Mouse (Mus musculus): ENCODE measurements around the gene Gm6793. TPM values are rescaled to one million over a fixed set of nuclear protein-coding genes. Genes with fewer than 3 reads are reported as not detected.

Gene Gm6793
- polyA plus RNA-seq, 1 experiment from 2014 or later: 0.31 TPM

- peaks cover 8% of the 10 kb centered on the region; the same call in 1 of the 2 replicates for H3K36me3 ChIP-seq
- H3K27me3 ChIP-seq (replicated peaks): no peaks in the 10 kb centered on the region
- peaks cover 10% of the 10 kb centered on the region; the same call in 1 of the 2 replicates for H3K4me1 ChIP-seq
- H3K27ac ChIP-seq: peak overlapping the region; percentile 85
- WGBS: under 1% methylated on average over 40 of the region's 40 CpGs
- H3K4me2 ChIP-seq: peak overlapping the region; percentile 85
- peak overlapping the region; percentile 74 for H3K9ac ChIP-seq
- ATAC-seq (ENCODE audit: insufficient read depth, low FRiP score, low read depth): peak; percentile 54
- H3K9me3 ChIP-seq: no peaks in the 10 kb centered on the region
- H3K4me3 ChIP-seq (replicated peaks): peak overlapping the region; percentile 84
Observed at GRCm38 (mm10) chr8:112011816-112012242, 3.0 kb downstream of the Gm6793 start.

GRCm38 (mm10) chr8:112010997-112011815 lies 3.6 kb downstream of the Gm6793 start, which contains the start of the genes Kars and Terf2ip:
Gene Kars, minus strand, starts transcription at chr8:112011323.
Gene Terf2ip, plus strand, starts transcription at chr8:112011398.
- peak within 1 kb of the TSS; percentile 84 for H3K4me3 ChIP-seq (replicated peaks)
- H3K27me3 ChIP-seq (replicated peaks): no peaks in the 10 kb centered on the region
- H3K27ac ChIP-seq: peak within 1 kb of the TSS; percentile 85
- peaks cover 10% of the 10 kb centered on the region; the same call in 1 of the 2 replicates for H3K4me1 ChIP-seq
- peaks cover 5% of the 10 kb centered on the region; the same call in 1 of the 2 replicates for H3K36me3 ChIP-seq
- no peaks in the 10 kb centered on the region for H3K9me3 ChIP-seq
- peak within 1 kb of the TSS; percentile 74 for H3K9ac ChIP-seq
- H3K4me2 ChIP-seq: peak within 1 kb of the TSS; percentile 85
- under 1% methylated on average over 61 of the region's 61 CpGs for WGBS
- peak; percentile 90 for ATAC-seq (ENCODE audit: insufficient read depth, low FRiP score, low read depth)

GRCm38 (mm10) chr8:112009558-112009957 lies 5.3 kb downstream of the Gm6793 start:
- Histone ChIP-seq H3K9ac (no peak overlapping the region), H3K9me3 (no peaks in the 10 kb centered on the region), H3K27ac (no peak overlapping the region), H3K4me3 (replicated peaks) (no peak overlapping the region), H3K36me3 (peaks cover 12% of the 10 kb centered on the region; the same call in 1 of the 2 replicates), H3K4me1 (peaks cover 10% of the 10 kb centered on the region; the same call in 1 of the 2 replicates), H3K27me3 (replicated peaks) (no peaks in the 10 kb centered on the region), H3K4me2 (peak overlapping the region; percentile 68; the same call in 1 of the 2 replicates)
- no peak for ATAC-seq (ENCODE audit: insufficient read depth, low FRiP score, low read depth)
- 91% methylated on average over 7 of the region's 7 CpGs for whole genome bisulfite sequencing

GRCm38 (mm10) chr8:112007669-112008068 lies 7.2 kb downstream of the Gm6793 start:
- H3K27me3 ChIP-seq (replicated peaks): no peaks in the 10 kb centered on the region
- WGBS: 89% methylated on average over 2 of the region's 2 CpGs

GRCm38 (mm10) chr8:112005601-112006000 lies 9.2 kb downstream of the Gm6793 start:
- Histone ChIP-seq H3K9ac (no peak overlapping the region), H3K27me3 (replicated peaks) (no peaks in the 10 kb centered on the region), H3K36me3 (peaks cover 42% of the 10 kb centered on the region), H3K27ac (no peak overlapping the region), H3K4me2 (no peak overlapping the region), H3K4me1 (no peaks in the 10 kb centered on the region), H3K4me3 (replicated peaks) (no peak overlapping the region), H3K9me3 (no peaks in the 10 kb centered on the region)
- ATAC-seq (ENCODE audit: insufficient read depth, low FRiP score, low read depth): no peak
- 88% methylated on average over 6 of the region's 6 CpGs for WGBS

More at GRCm38 (mm10) chr8:112007669-112008068, 7.2 kb downstream of the Gm6793 start:
- Histone ChIP-seq H3K27ac (no peak overlapping the region), H3K4me2 (no peak overlapping the region), H3K9ac (no peak overlapping the region), H3K9me3 (no peaks in the 10 kb centered on the region), H3K36me3 (peaks cover 21% of the 10 kb centered on the region), H3K4me3 (replicated peaks) (no peak overlapping the region), H3K4me1 (peaks cover 4% of the 10 kb centered on the region; the same call in 1 of the 2 replicates)
- no peak for ATAC-seq (ENCODE audit: insufficient read depth, low FRiP score, low read depth)

GRCm38 (mm10) chr8:112004754-112005153 lies 10.1 kb downstream of the Gm6793 start:
- H3K9ac ChIP-seq: no peak overlapping the region
- H3K27ac ChIP-seq: no peak overlapping the region
- no peaks in the 10 kb centered on the region for H3K9me3 ChIP-seq
- ATAC-seq (ENCODE audit: insufficient read depth, low FRiP score, low read depth): no peak
- H3K4me1 ChIP-seq: no peaks in the 10 kb centered on the region
- H3K4me3 ChIP-seq (replicated peaks): no peak overlapping the region
- no peak overlapping the region for H3K4me2 ChIP-seq
- H3K36me3 ChIP-seq: peaks cover 50% of the 10 kb centered on the region
- no peaks in the 10 kb centered on the region for H3K27me3 ChIP-seq (replicated peaks)

- Histone ChIP-seq H3K27ac (no peak overlapping the region), H3K36me3 (peaks cover 38% of the 10 kb centered on the region), H3K4me3 (replicated peaks) (no peak overlapping the region; the same call in 1 of the 2 replicates), H3K9me3 (no peaks in the 10 kb centered on the region), H3K9ac (no peak overlapping the region), H3K4me1 (peaks cover 4% of the 10 kb centered on the region), H3K27me3 (replicated peaks) (no peaks in the 10 kb centered on the region), H3K4me2 (peak overlapping the region; percentile 71; the same call in 1 of the 2 replicates)
- ATAC-seq (ENCODE audit: insufficient read depth, low FRiP score, low read depth): no peak
- 80% methylated on average over 3 of the region's 3 CpGs for WGBS
Observed at GRCm38 (mm10) chr8:111992703-111993039, 22.2 kb downstream of the Gm6793 start.

- H3K4me1 ChIP-seq: peaks cover 4% of the 10 kb centered on the region
- H3K9me3 ChIP-seq: no peaks in the 10 kb centered on the region
- WGBS: 3% methylated on average over 33 of the region's 33 CpGs
- no peak within 1 kb of the TSS for H3K27ac ChIP-seq
- ATAC-seq (ENCODE audit: insufficient read depth, low FRiP score, low read depth): peak; percentile 90
- peak within 1 kb of the TSS; percentile 76 for H3K9ac ChIP-seq
- no peaks in the 10 kb centered on the region for H3K27me3 ChIP-seq (replicated peaks)
- peaks cover 36% of the 10 kb centered on the region for H3K36me3 ChIP-seq
- peak within 1 kb of the TSS; percentile 71 for H3K4me2 ChIP-seq
- H3K4me3 ChIP-seq (replicated peaks): peak within 1 kb of the TSS; percentile 89
Observed at GRCm38 (mm10) chr8:111992013-111992702, 22.7 kb downstream of the Gm6793 start, which contains the start of gene Adat1. Gene Adat1, minus strand, starts transcription at chr8:111992302.

- Histone ChIP-seq H3K4me1 (peaks cover 4% of the 10 kb centered on the region), H3K9ac (peak overlapping the region; percentile 76; the same call in 1 of the 2 replicates), H3K27me3 (replicated peaks) (no peaks in the 10 kb centered on the region), H3K27ac (no peak overlapping the region), H3K4me3 (replicated peaks) (peak overlapping the region; percentile 89), H3K36me3 (peaks cover 35% of the 10 kb centered on the region), H3K4me2 (peak overlapping the region; percentile 71), H3K9me3 (no peaks in the 10 kb centered on the region)
- 52% methylated on average over 8 of the region's 8 CpGs for WGBS
- no peak for ATAC-seq (ENCODE audit: insufficient read depth, low FRiP score, low read depth)
Observed at GRCm38 (mm10) chr8:111991278-111991677, 23.6 kb downstream of the Gm6793 start.

GRCm38 (mm10) chr8:111989911-111990310 lies 24.9 kb downstream of the Gm6793 start:
- Histone ChIP-seq H3K4me1 (peaks cover 4% of the 10 kb centered on the region), H3K27ac (no peak overlapping the region), H3K9me3 (no peaks in the 10 kb centered on the region), H3K4me2 (no peak overlapping the region), H3K9ac (no peak overlapping the region), H3K36me3 (peaks cover 39% of the 10 kb centered on the region), H3K27me3 (replicated peaks) (no peaks in the 10 kb centered on the region), H3K4me3 (replicated peaks) (no peak overlapping the region)
- 12% methylated on average over 7 of the region's 7 CpGs for WGBS
- ATAC-seq (ENCODE audit: insufficient read depth, low FRiP score, low read depth): no peak; the same call in 1 of the 2 replicates

- ATAC-seq (ENCODE audit: insufficient read depth, low FRiP score, low read depth): no peak
- H3K9ac ChIP-seq: no peak overlapping the region
- H3K4me1 ChIP-seq: no peaks in the 10 kb centered on the region
- WGBS: 76% methylated on average over 10 of the region's 10 CpGs
- H3K4me2 ChIP-seq: no peak overlapping the region
- H3K9me3 ChIP-seq: no peaks in the 10 kb centered on the region
- peaks cover 24% of the 10 kb centered on the region for H3K36me3 ChIP-seq
- H3K27me3 ChIP-seq (replicated peaks): no peaks in the 10 kb centered on the region
- H3K4me3 ChIP-seq (replicated peaks): no peak overlapping the region
- no peak overlapping the region for H3K27ac ChIP-seq
Observed at GRCm38 (mm10) chr8:111984511-111984910, 30.3 kb downstream of the Gm6793 start.

Data from stomach, embryonic 15.5 days (tissue).